Mouse (Mus musculus): ENCODE data around the gene Hmcn1.

The Hmcn1 gene

GRCm38 (mm10) chr1:150874025-150874424 lies 119.2 kb downstream of the Hmcn1 start:
- no peak for DNase-seq (ENCODE audit: low spot score)

DNA sequence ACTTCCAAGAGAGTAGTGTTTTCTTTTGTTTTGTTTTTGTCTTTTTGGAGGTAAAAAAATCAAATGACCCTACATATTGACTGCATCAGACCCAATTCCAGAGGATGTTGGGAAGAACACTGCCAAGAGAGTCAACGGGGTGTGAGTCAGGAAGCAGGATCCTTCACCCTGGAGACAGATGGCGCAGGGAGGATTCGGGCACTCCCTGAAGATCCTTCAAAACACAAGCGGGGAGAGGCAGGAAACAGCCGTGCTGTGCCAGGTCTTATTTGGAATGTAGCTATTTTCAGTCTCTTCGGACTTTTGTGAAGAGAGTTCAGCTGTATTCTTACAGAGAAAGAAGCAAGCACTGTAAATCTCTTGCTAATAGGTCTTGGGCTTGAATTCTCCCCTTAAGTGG lies 120.0 kb downstream of the Hmcn1 start:
- DNase-seq (ENCODE audit: low spot score) = no peak

DNA sequence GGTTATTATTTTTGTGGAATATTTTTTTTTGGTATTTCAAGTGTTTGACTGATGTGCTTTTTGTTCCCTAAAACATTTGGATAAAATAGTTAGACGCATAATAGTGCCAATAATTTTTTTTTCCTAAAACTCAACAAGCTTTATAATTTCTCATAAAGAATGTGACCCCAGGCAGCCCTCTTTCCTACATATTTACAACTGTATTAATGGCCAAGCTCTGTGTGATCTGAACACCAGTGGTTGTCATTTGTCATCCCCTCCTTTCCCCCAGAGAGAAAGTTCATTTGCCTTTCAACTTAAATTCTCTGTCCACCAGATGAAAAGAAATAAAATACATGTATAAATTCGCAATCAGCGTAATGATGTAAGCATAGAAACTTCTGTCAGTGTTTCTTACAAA lies 121.1 kb downstream of the Hmcn1 start:
- DNase-seq (ENCODE audit: low spot score) = no peak

DNA sequence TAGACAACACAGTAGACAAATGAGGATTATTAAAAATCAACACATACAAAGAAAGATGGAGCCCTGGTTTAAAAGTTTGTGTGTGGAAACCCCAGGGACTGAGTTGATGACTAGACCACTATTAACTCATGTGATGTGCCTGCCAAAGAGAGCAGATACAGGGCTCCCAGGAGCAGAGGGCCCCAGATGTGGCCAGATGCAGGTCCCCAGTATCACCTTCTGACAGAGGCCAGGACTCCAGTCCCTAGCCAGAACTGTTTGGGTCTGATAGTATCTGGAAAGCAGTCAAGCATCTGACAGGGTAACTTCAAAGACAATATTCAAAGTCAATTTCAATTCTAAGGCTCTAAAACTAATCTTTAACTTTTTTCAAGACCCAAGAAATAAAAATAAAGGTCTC lies 124.0 kb downstream of the Hmcn1 start:
- no peak for DNase-seq (ENCODE audit: low spot score)

DNA sequence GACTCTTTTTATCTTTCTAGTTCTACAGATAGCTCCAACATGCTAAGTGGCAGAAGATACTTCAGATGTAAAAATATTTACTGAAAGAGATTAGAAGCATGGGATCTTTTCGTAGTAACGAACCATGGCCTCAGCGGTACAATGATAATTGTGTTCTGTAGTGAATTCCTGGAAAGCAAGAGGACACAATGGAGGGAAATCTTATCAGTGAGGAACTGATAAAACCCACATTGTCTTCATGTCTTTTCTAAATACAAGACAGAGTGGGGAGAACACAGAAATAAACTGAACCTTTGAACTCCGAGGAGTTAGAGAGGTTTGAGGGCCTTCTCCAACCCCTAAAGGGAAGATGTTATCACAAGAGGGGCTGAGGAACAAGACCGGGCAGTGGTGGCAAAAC lies 126.6 kb downstream of the Hmcn1 start:
- DNase-seq (ENCODE audit: low spot score) = no peak

- no peak for DNase-seq (ENCODE audit: low spot score)
Measured at GRCm38 (mm10) chr1:150857779-150858178, 135.5 kb downstream of the Hmcn1 start.

- no peak for DNase-seq (ENCODE audit: low spot score)
Measured at GRCm38 (mm10) chr1:150833448-150833847, 159.8 kb downstream of the Hmcn1 start.

GRCm38 (mm10) chr1:150829851-150830250 lies 163.4 kb downstream of the Hmcn1 start:
- DNase-seq (ENCODE audit: low spot score) = no peak

DNA sequence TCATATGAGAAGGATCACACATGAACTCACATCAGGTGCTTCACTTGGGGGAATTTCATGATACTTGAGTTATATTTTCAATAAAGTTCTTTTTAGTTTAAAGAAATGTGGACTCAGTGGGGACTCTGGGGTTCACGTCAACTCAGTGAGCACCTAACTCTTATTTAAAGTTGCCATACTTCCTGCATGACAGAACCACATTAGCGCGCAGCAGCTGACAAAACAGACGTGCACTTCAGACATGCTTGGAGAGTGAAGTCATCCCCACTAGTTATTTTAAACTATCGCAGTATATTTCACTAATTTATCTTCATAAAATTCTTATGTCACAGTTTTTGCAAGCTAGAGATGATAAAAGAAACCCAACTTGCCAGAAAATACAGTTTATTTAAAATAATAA lies 166.1 kb downstream of the Hmcn1 start:
- no peak for DNase-seq (ENCODE audit: low spot score)

GRCm38 (mm10) chr1:150824334-150825005 lies 168.8 kb downstream of the Hmcn1 start:
- DNase-seq (ENCODE audit: low spot score) = no peak

GRCm38 (mm10) chr1:150816035-150816807 lies 177.0 kb downstream of the Hmcn1 start:
- DNase-seq (ENCODE audit: low spot score) = no peak

- no peak for DNase-seq (ENCODE audit: low spot score)
Measured at GRCm38 (mm10) chr1:150814917-150815316, 178.3 kb downstream of the Hmcn1 start.

DNA sequence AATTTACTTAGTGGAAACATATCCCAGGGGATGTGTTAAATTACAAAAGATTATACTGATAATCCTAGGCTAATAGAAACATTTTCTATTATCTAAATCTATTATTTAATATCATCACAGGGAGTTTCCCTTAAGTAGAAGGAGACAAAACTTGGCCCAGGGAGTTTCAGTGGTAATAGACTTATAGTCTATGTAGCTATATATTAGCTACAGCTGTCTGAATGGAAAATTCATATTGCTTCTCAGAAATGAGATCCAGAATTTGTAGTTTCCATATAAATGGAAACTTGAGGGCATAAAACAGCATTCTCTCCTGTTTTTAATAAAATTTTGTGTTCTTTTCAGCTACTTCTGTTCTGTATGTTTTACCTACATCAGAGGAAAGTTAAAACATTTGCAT lies 179.9 kb downstream of the Hmcn1 start:
- DNase-seq (ENCODE audit: low spot score) = no peak

DNA sequence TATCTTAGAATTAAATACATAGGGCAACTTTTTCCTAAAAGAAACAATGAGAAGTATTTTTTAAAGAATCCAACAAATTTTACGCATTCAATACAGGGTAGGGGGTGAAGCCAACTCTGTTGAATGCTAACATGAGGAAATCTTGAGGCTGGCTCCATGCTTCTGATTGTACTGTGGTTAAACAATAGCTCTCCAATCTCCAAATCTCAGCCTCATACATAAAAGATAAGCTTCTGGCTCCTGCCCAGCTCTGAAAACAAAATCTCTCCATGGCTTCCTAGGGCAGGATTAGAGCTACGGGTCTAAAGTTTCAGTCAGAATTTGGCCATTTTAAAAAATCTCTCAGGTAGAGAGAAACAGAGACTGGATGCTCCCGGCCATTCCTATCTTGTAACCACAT lies 186.4 kb downstream of the Hmcn1 start:
- DNase-seq (ENCODE audit: low spot score) = no peak

- DNase-seq (ENCODE audit: low spot score) = no peak
Measured at GRCm38 (mm10) chr1:150805466-150805865, 187.8 kb downstream of the Hmcn1 start.

DNA sequence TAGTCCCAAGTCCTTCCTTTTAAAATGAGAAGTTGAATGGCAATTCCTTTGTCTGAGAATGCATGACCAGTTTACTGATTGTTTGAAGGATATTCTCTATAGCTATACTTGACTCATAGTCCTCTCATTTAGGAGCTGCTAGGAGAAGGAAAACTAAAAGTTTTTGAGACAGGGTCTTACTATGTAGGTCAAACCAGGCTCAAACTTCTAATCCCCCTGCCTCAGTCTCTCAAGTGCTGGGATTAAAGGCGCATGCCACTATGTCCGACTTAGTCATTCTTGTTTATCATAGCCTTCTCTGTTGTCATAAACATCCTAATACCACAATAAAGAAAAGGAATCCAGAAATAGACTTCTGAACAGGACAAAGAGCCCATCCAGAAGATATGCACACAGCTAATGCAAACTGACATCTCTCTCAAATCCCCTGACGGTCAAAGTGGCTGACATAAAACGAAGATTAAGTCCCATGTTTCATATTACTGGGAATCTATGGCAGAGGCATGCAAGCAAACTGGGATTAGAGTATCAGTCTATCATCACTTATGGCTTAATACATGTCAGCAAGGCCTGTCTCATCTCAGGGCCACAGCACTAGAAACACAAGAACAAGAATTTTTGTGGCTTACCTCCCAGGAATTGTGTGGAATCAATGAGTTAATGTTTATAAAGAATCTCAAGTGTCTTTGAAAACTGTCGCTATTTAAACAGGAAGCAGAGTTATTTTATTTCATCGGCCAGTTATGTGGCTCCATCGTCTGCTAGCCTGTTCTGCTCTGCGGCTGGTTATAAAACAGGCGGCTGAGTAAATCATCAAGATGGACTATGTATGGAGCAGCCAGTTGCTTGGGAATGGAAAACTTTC lies 188.8 kb downstream of the Hmcn1 start:
- no peak for DNase-seq (ENCODE audit: low spot score)

GRCm38 (mm10) chr1:150802642-150803041 lies 190.6 kb downstream of the Hmcn1 start:
- no peak for DNase-seq (ENCODE audit: low spot score)

DNA sequence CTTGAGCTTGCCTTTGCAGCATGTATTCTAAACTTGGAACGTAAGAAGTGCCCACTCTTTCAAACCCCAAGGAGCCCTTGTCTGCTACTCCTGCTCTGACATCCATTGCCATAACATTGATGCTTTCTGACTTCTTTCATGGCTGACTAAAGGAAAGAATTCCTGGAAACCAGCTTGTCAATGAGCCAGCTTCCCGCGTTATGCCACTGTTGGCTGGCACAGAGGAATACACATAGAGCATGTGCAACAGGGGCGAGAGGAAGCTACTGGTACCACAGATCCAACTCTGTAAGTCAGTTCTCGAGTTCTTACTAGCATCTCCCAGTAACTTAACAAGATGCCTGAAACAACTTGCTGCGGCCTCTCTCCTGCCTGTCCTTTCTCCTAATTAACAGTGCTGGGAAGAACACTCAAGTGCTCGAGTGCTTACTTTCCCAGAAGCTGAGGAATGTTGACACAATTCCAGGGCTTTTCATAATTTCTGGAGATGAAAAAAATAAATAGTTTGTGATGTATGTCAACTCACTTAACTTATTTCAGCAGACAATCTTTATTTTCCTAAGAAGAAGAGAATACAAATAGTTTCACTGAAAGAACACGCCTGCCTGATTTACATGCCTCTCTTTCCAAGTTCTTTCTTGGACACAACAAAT lies 192.5 kb downstream of the Hmcn1 start:
- DNase-seq (ENCODE audit: low spot score) = no peak

- no peak for DNase-seq (ENCODE audit: low spot score)
Measured at GRCm38 (mm10) chr1:150798651-150799050, 194.6 kb downstream of the Hmcn1 start.

DNA sequence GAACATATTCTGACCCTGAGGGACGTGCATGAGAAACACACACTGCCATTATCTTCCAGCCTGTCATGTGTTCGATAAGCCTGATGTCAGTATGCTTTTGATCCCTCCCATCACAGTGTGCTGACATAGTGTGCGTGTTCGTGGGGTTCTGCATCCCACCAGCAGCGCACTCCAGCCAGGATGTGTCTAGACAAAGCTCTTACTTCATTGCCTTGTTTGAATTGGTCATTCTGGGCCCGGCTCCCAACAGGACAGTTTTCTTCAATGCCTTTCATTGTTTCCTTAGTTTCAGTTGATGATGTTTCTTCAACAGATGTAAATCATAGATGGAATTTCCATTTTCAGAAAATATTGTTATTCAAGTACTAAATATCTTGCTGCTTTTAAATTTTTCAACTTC lies 206.5 kb downstream of the Hmcn1 start:
- no peak for DNase-seq (ENCODE audit: low spot score)

DNA sequence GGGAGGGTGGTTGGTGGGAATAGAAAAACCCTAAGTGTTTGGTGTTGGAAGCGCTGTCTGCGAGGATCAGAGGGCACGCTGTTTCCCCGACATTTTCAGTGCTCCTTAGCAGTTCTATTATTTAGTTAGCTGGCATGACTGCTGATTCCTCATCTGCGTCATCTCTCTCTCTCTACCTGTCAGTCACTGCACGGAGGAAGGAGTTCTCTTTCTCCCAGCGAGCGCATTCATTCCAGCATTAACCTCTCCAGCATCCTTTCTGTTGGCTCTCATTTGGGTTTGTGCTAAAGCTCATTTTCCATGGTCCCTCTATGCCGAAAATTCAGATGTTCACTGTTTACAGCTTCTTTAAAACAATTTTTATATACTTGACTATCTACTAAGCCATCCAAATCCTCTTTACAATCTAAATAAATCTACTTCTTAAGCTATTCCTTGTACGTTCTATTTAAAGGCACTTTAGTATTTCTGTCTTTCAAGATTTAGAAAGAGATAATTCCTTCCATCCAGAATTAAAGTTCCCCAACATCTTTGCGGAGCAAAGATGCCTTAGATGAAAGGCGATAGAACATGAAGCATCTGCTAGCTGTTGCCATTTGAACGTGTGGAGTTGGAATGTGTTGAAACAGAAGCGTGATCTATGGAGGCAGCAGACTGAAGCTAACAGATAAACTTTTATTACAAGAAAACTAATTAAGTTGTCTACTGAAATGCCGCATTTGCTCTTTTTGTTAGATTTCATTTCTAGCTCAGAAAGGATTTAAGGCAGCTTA lies 210.0 kb downstream of the Hmcn1 start:
- no peak for DNase-seq (ENCODE audit: low spot score)

DNA sequence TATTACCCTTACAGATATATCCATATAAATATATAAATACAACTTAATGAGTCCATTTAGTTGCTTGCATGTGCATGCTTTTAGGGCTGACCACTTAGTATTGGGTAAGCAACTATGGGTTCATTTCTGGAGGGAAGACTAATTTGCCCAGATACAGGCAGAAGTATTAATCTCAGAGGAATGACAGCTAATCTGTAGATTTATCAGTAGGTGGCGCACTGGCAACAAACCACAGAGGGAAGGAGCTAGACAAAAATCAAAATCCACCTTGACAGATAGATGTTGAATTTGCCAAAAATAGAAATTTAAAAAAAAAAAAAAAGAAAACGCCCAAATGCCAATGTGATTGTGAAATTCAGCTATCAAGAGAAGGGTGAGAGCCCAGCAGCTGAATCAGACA lies 213.3 kb downstream of the Hmcn1 start:
- no peak for DNase-seq (ENCODE audit: low spot score)

All from layer of hippocampus, adult 9-10 months (tissue).